Mouse (Mus musculus) myocyte (in vitro differentiated cells): ENCODE results near the gene Cks1b. TPM values are rescaled to one million over a fixed set of nuclear protein-coding genes. Genes with fewer than 3 reads are reported as not detected.

Experiments used
- H3K27me3 ChIP-seq: one replicate; pipeline ENCODE4 v1.6.1; 2011; ENCODE audit not compliant: control insufficient read depth, insufficient read depth, insufficient read length
- H3K36me3 ChIP-seq: one replicate; pipeline ENCODE4 v1.6.1; 2011; ENCODE audit not compliant: control insufficient read depth, insufficient read depth
- H3K4me2 ChIP-seq: one replicate; pipeline ENCODE4 v1.6.1; 2011; ENCODE audit warnings: low read depth, control low read depth
- H3K4me3 ChIP-seq: one replicate; pipeline ENCODE4 v1.5.1; 2011; ENCODE audit warnings: mild to moderate bottlenecking, control low read depth, moderate library complexity
- H3K79me2 ChIP-seq: one replicate; pipeline ENCODE4 v1.6.1; 2011; ENCODE audit not compliant: control insufficient read depth, insufficient read depth
- H3ac ChIP-seq: one replicate; pipeline ENCODE4 v1.6.1; 2011; ENCODE audit not compliant: control insufficient read depth, insufficient read length
- CEBPB ChIP-seq: IDR thresholded peaks from 2 replicates; pipeline ENCODE4 v1.6.1; 2011; ENCODE audit warnings: mild to moderate bottlenecking, moderate library complexity; ENCODE audit not compliant: poor library complexity, insufficient read depth, severe bottlenecking
- E2F4 ChIP-seq: IDR thresholded peaks from one replicate; pipeline ENCODE4 v1.6.1; 2011; ENCODE audit warnings: mild to moderate bottlenecking, control low read depth, moderate library complexity; ENCODE audit not compliant: insufficient read depth
- MAX ChIP-seq: IDR thresholded peaks from one replicate; pipeline ENCODE4 v1.6.1; 2011; ENCODE audit warnings: low read depth, mild to moderate bottlenecking, control low read depth
- MYOD1 ChIP-seq, 3 experiments: IDR thresholded peaks; one replicate each; pipeline ENCODE4 v1.6.1; 2011; ENCODE audit warnings: control low read depth in 2 of 3, low read depth in 2 of 3, mild to moderate bottlenecking in 2 of 3, moderate library complexity in 1 of 3; ENCODE audit not compliant: insufficient read length in 2 of 3, control insufficient read depth in 1 of 3
- MYOG ChIP-seq, 3 experiments: IDR thresholded peaks; one replicate each; pipeline ENCODE4 v1.6.1; 2011; ENCODE audit warnings: control low read depth in 2 of 3, low read depth in 2 of 3, mild to moderate bottlenecking in 2 of 3; ENCODE audit not compliant: insufficient read length in 2 of 3, control insufficient read depth in 1 of 3, insufficient read depth in 1 of 3
- POLR2A ChIP-seq: IDR thresholded peaks from one replicate; pipeline ENCODE4 v1.6.1; 2011; ENCODE audit warnings: low read depth, mild to moderate bottlenecking, control low read depth, moderate library complexity; ENCODE audit not compliant: insufficient read length
- POLR2AphosphoS2 ChIP-seq: IDR thresholded peaks from one replicate; pipeline ENCODE4 v1.6.1; 2011; ENCODE audit warnings: low read depth, control low read depth; ENCODE audit not compliant: insufficient read length
- REST ChIP-seq: IDR thresholded peaks from one replicate; pipeline ENCODE4 v1.6.1; 2011; ENCODE audit warnings: mild to moderate bottlenecking, control low read depth, moderate library complexity; ENCODE audit not compliant: insufficient read depth, insufficient read length
- SRF ChIP-seq: IDR thresholded peaks from one replicate; pipeline ENCODE4 v1.6.1; 2011; ENCODE audit warnings: low read depth; ENCODE audit not compliant: control insufficient read depth, insufficient read length
- TCF12 ChIP-seq: IDR thresholded peaks from one replicate; pipeline ENCODE4 v1.6.1; 2011; ENCODE audit warnings: mild to moderate bottlenecking, control low read depth; ENCODE audit not compliant: poor library complexity, insufficient read depth, severe bottlenecking
- TCF3 ChIP-seq: IDR thresholded peaks from one replicate; pipeline ENCODE4 v1.6.1; 2011; ENCODE audit warnings: low read depth, control low read depth; ENCODE audit not compliant: insufficient read length
- USF1 ChIP-seq: IDR thresholded peaks from one replicate; pipeline ENCODE4 v1.6.1; 2011; ENCODE audit warnings: low read depth, mild to moderate bottlenecking, control low read depth, moderate library complexity
- polyA plus RNA-seq: library from polyadenylated mRNA; unstranded; fragments of >200 nt; fragmentation: generic; extraction: Trizol; gene quantifications from one replicate; pipeline ENCODE4 v1.2.1, GENCODE M21; 2012; ENCODE audit warnings: missing spikeins

Gene Cks1b
- polyA plus RNA-seq, 1 experiment = 113 TPM

GRCm38 (mm10) chr3:89409701-89410100 lies 8.5 kb downstream of the Cks1b start:
- Histone ChIP-seq H3K36me3 (peaks cover 7% of the 10 kb centered on the region), H3K79me2 (peaks cover 5% of the 10 kb centered on the region), H3ac (no peak overlapping the region), H3K4me3 (no peak overlapping the region), H3K4me2 (no peak overlapping the region), H3K27me3 (no peaks in the 10 kb centered on the region)
- TF ChIP-seq E2F4 = no peak
- TF ChIP-seq SRF = no peak
- no peak for TF ChIP-seq CEBPB
- no peak for TF ChIP-seq TCF12
- TF ChIP-seq USF1 = no peak
- TF ChIP-seq MAX = no peak
- no peak for TF ChIP-seq POLR2A
- TF ChIP-seq MYOG (IDR thresholded peaks at IDR 0.05; ENCODE audit: control insufficient read depth in 1 of 3, insufficient read depth in 1 of 3, insufficient read length in 2 of 3, low read depth in 2 of 3) = no peak
- TF ChIP-seq TCF3 = no peak
- TF ChIP-seq MYOD1 (IDR thresholded peaks at IDR 0.05; ENCODE audit: control insufficient read depth in 1 of 3, insufficient read length in 2 of 3, low read depth in 2 of 3) = no peak
- no peak for TF ChIP-seq REST
- TF ChIP-seq POLR2AphosphoS2 = no peak

- Histone ChIP-seq H3K27me3 (no peaks in the 10 kb centered on the region), H3K36me3 (peaks cover 4% of the 10 kb centered on the region)
- TF ChIP-seq TCF3 (no peak), MYOG (IDR thresholded peaks at IDR 0.05; ENCODE audit: control insufficient read depth in 1 of 3, insufficient read depth in 1 of 3, insufficient read length in 2 of 3, low read depth in 2 of 3) (no peak), POLR2A (no peak), E2F4 (no peak), SRF (no peak), TCF12 (no peak), CEBPB (no peak), POLR2AphosphoS2 (no peak), REST (no peak), USF1 (no peak), MYOD1 (IDR thresholded peaks at IDR 0.05; ENCODE audit: control insufficient read depth in 1 of 3, insufficient read length in 2 of 3, low read depth in 2 of 3) (no peak)
These were observed 9.7 kb downstream of the Cks1b start for GRCm38 (mm10) chr3:89408448-89408847.

GRCm38 (mm10) chr3:89406887-89407286 lies 11.3 kb downstream of the Cks1b start:
- peaks cover 5% of the 10 kb centered on the region for H3K79me2 ChIP-seq
- no peaks in the 10 kb centered on the region for H3K27me3 ChIP-seq
- H3K36me3 ChIP-seq = peaks cover 4% of the 10 kb centered on the region
- no peak overlapping the region for H3K4me3 ChIP-seq
- TF ChIP-seq MAX (no peak), REST (no peak), POLR2A (no peak), MYOD1 (IDR thresholded peaks at IDR 0.05; ENCODE audit: control insufficient read depth in 1 of 3, insufficient read length in 2 of 3, low read depth in 2 of 3) (no peak), CEBPB (no peak), MYOG (IDR thresholded peaks at IDR 0.05; ENCODE audit: control insufficient read depth in 1 of 3, insufficient read depth in 1 of 3, insufficient read length in 2 of 3, low read depth in 2 of 3) (no peak), TCF12 (no peak), USF1 (no peak), SRF (no peak), TCF3 (no peak), E2F4 (no peak), POLR2AphosphoS2 (no peak)
- no peak overlapping the region for H3K4me2 ChIP-seq
- no peak overlapping the region for H3ac ChIP-seq

More at GRCm38 (mm10) chr3:89408448-89408847, 9.7 kb downstream of the Cks1b start:
- Histone ChIP-seq H3ac (no peak overlapping the region), H3K4me3 (no peak overlapping the region), H3K79me2 (peaks cover 5% of the 10 kb centered on the region), H3K4me2 (no peak overlapping the region)

- H3ac ChIP-seq = no peak within 1 kb of the TSS
- no peaks in the 10 kb centered on the region for H3K27me3 ChIP-seq
- TF ChIP-seq REST (no peak), POLR2AphosphoS2 (no peak), E2F4 (no peak), POLR2A (no peak)
- H3K4me2 ChIP-seq = no peak within 1 kb of the TSS
- H3K36me3 ChIP-seq = peaks cover 4% of the 10 kb centered on the region
- H3K4me3 ChIP-seq = no peak within 1 kb of the TSS
- no peaks in the 10 kb centered on the region for H3K79me2 ChIP-seq
These were observed 15.5 kb downstream of the Cks1b start, which contains the start of gene Lenep for GRCm38 (mm10) chr3:89402693-89403092. TSS of gene Lenep (minus strand) at chr3:89402793.

- H3K27me3 ChIP-seq = no peaks in the 10 kb centered on the region
- TF ChIP-seq REST (no peak), CEBPB (no peak), TCF12 (no peak), MAX (no peak), POLR2AphosphoS2 (peak; percentile 69), SRF (no peak)
- peaks cover 4% of the 10 kb centered on the region for H3K36me3 ChIP-seq
- no peak overlapping the region for H3ac ChIP-seq
- no peak overlapping the region for H3K4me2 ChIP-seq
- no peaks in the 10 kb centered on the region for H3K79me2 ChIP-seq
- no peak overlapping the region for H3K4me3 ChIP-seq
These were observed 16.9 kb downstream of the Cks1b start for GRCm38 (mm10) chr3:89401329-89401728.
